Mouse (Mus musculus): ENCODE data around the gene 1110032A03Rik.

- TF ChIP-seq CTCF (IDR thresholded peaks at IDR 0.05; ENCODE audit: control insufficient read depth, insufficient read depth, insufficient read length), result no peak
- no peak for TF ChIP-seq CEBPB (IDR thresholded peaks at IDR 0.05; ENCODE audit: low read depth)
- TF ChIP-seq MYOD1 (IDR thresholded peaks at IDR 0.05; ENCODE audit: control insufficient read depth, insufficient read length, low read depth), result no peak
Measured at GRCm38 (mm10) chr9:50811746-50812145, 36.4 kb upstream of the 1110032A03Rik start.
